Mouse (Mus musculus) hematopoietic stem cell, adult 5-6 weeks (primary cell): Measurements from ENCODE around the gene Cd200r1. TPM values are rescaled to one million over a fixed set of nuclear protein-coding genes. Genes with fewer than 3 reads are reported as not detected.
"Not testable (repeated sequence)": the region's sequence is repeated elsewhere in the genome, so short reads cannot be mapped to it uniquely, and the experiment has no call there.

Experiments used
- ATAC-seq, 2 experiments: fragments of 125-278 bp in 1 of 2; replicated peaks in 1 of 2; 2 replicates each; pipeline ENCODE4 v1.8.0; 2016 to 2017; ENCODE audit warnings: inconsistent platforms in 2 of 2, mild to moderate bottlenecking in 2 of 2, moderate number of reproducible peaks in 2 of 2, low read depth in 1 of 2, moderate TSS enrichment in 1 of 2; ENCODE audit not compliant: low FRiP score in 2 of 2, poor library complexity in 2 of 2, severe bottlenecking in 2 of 2, insufficient read depth in 1 of 2, low TSS enrichment in 1 of 2
- total RNA-seq: library from RNA; stranded (forward); fragments of 172-1452, 232-1000 nt; gene quantifications from 2 replicates; pipeline ENCODE4 v1.2.3, GENCODE M21; 2017

Gene Cd200r1
- total RNA-seq, 1 experiment from 2014 or later, result 7.0 TPM

DNA sequence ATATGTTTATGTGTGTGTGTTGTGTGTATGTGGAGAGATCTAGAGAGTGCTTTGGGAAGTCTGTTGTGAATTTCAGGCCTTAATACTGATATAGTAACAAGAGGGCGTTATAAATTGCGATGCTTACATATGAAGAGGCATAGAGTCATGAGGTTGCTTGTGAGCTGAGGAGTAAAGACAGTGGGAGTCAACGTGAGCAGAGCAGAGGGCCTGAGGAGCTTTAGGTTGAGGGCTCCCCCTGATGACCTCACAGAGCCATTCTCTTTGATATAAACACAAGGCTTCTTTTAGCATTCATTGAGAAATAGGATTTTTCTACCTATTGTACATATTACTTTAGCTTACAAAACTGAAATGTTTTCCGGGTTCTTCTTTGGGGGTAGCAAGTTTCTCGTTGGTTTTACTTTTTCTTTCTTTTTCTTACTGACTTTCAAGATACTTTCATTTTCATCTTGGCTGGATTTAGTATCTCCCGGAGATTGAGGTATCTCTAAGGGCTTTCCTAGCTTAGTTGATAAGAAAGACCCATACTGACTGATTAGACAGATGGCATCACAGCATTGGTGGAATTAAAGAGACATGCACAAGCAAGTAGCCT is 47.0 kb downstream of the Cd200r1 start:
- no peak for ATAC-seq

GRCm38 (mm10) chr16:44818010-44818409 is 52.5 kb downstream of the Cd200r1 start:
- no peak for ATAC-seq

DNA sequence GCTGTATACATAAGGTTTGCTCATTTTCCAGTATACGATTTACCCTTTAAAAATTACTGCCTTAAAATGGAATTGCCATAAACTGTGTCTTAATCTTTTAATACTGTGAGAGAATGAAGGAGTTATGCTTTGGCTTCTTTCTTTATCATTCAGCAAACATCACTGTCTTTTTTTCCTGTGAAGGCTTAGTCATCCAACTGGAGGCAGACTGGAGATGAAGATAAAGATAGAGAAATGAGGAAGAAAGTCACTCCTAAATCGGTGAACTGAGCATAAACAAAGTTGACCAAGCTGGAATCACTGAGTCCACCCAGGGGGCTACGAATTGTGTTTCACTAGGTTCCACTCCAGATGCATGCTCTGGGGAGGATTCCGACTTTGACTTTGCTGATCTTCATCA is 55.0 kb downstream of the Cd200r1 start:
- no peak for ATAC-seq

- no peak for ATAC-seq
These were observed 66.8 kb downstream of the Cd200r1 start for GRCm38 (mm10) chr16:44832286-44832685.

DNA sequence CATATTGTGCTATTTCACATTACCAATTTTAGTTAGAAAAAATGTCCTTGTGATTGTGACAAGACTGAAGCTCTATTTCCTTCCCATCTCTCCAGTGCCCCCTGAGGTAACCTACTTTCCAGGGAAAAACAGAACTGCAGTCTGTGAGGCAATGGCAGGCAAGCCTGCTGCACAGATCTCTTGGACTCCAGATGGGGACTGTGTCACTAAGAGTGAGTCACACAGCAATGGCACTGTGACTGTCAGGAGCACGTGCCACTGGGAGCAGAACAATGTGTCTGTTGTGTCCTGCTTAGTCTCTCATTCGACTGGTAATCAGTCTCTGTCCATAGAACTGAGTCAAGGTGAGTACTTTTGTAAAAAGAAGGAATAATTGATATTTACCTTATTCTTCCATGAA is 67.7 kb downstream of the Cd200r1 start:
- not testable (repeated sequence) for ATAC-seq

Other genes starting within 250 kb of the Cd200r1 start
- gene Boc, start 206.8 kb upstream of the Cd200r1 start, total RNA-seq, result 0.30 and 0.75 TPM in 2 replicates
- 22.8 and 24.0 TPM in 2 replicates for gene Nepro, start 41.4 kb upstream of the Cd200r1 start, total RNA-seq
- gene Gtpbp8, start 19.4 kb upstream of the Cd200r1 start, total RNA-seq, result 15.5 and 15.8 TPM in 2 replicates
- gene Cd200r4, start 46.0 kb downstream of the Cd200r1 start, total RNA-seq, result 1.5 and 1.7 TPM in 2 replicates
- 0.20 TPM in 1 of 2 replicates, not detected in the other for gene Cd200r2, start 101.4 kb downstream of the Cd200r1 start, total RNA-seq
- 6.2 TPM in 1 of 2 replicates, not detected in the other for gene Cd200r3, start 177.9 kb downstream of the Cd200r1 start, total RNA-seq